Mouse (Mus musculus): ENCODE results near the gene Spred1.

DNA sequence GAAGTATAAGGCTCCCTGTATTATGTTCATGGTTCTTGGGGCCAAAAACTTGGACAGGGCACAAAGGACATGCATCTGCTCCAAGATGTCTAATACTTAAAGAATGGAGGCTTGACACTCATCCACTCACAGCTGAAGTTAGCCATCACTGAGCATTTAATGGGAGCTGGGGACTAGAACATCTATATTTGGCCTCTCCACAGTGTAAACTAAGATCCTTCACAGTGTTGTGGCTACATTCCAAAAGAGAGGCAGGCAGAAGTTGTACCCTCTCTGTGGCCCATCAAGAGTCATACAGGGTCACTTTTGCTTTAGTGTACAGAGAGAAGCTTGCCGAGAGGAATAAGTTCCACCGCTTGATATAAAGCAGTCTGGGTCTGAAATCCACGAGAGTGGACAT is 49.6 kb upstream of the Spred1 start:
- no peak for TF ChIP-seq CTCF (IDR thresholded peaks at IDR 0.05; ENCODE audit: low read depth)
- no peak for TF ChIP-seq EP300 (optimal IDR thresholded peaks at IDR 0.05)

Measured in stomach, postnatal 0 days (tissue).